8 mouse cellular contexts compared by ENCODE assay signal in genomic region chr11:105332468-105332867, GRCm38 (mm10). TPM values are rescaled to one million over a fixed set of nuclear protein-coding genes. Genes with fewer than 3 reads are reported as not detected.
A peak's percentile ranks its signal among the peaks of the same experiment; 100 is the strongest.
DNase-seq lines count a peak whose midpoint lies in the region; ATAC-seq and TF ChIP-seq lines count a peak whose summit lies in the region.

No protein-coding gene starts in this region.

- no peak for TF ChIP-seq POLR2A in bone marrow, adult 2 months (IDR thresholded peaks at IDR 0.05; ENCODE audit: borderline replicate concordance, control insufficient read depth, low read depth, low read length)
- no peak for TF ChIP-seq POLR2A in small intestine, adult 2 months (IDR thresholded peaks at IDR 0.05; ENCODE audit: low read depth, low read length)

- H3K9ac ChIP-seq in forebrain, embryonic 11.5 days (ENCODE audit: low read length) = no peak overlapping the region
- no peak overlapping the region for H3K9ac ChIP-seq in forebrain, embryonic 13.5 days

- 0 out of 2 replicates have a peak, but pooled peaks cover 2% of the 10 kb centered on the region for H3K4me1 ChIP-seq in forebrain, embryonic 11.5 days (replicated peaks; ENCODE audit: control insufficient read depth, insufficient read depth, low read length)
- peaks cover 16% of the 10 kb centered on the region for H3K4me1 ChIP-seq in forebrain, embryonic 10.5 days
- no peaks in the 10 kb centered on the region for H3K4me1 ChIP-seq in bone marrow, adult 2 months (ENCODE audit: control insufficient read depth, insufficient read depth, low read length)
- H3K4me1 ChIP-seq in forebrain, embryonic 13.5 days = peaks cover 18% of the 10 kb centered on the region
- H3K4me1 ChIP-seq in small intestine, adult 2 months (ENCODE audit: control insufficient read depth, insufficient read depth, insufficient read length, low read length) = no peaks in the 10 kb centered on the region

- 73% methylated on average over 6 of the region's 8 CpGs for WGBS in forebrain, embryonic 11.5 days
- 69% methylated on average over 8 of the region's 8 CpGs for WGBS in forebrain, embryonic 10.5 days
- 56% methylated on average over 8 of the region's 8 CpGs for WGBS in bone marrow, adult 2 months
- WGBS in forebrain, embryonic 13.5 days = 63% methylated on average over 8 of the region's 8 CpGs
- WGBS in small intestine, adult 2 months = 57% methylated on average over 8 of the region's 8 CpGs

- no peak overlapping the region for H3K4me3 ChIP-seq in forebrain, embryonic 11.5 days (ENCODE audit: low read depth, low read length)
- H3K4me3 ChIP-seq in forebrain, embryonic 10.5 days = no peak overlapping the region
- H3K4me3 ChIP-seq in bone marrow, adult 2 months (replicated peaks; ENCODE audit: control insufficient read depth, low read depth, low read length) = no peak overlapping the region
- no peak overlapping the region for H3K4me3 ChIP-seq in forebrain, embryonic 13.5 days
- no peak overlapping the region for H3K4me3 ChIP-seq in small intestine, adult 2 months (ENCODE audit: low read depth, low read length)

- peak; percentile 61 for TF ChIP-seq CTCF in bone marrow, adult 2 months (IDR thresholded peaks at IDR 0.05; ENCODE audit: control insufficient read depth, insufficient read depth, low read length)
- TF ChIP-seq CTCF in small intestine, adult 2 months (IDR thresholded peaks at IDR 0.05; ENCODE audit: extremely low read depth, insufficient read length, insufficient replicate concordance, low read depth, low read length) = peak; percentile 23; the same call in 1 of the 2 replicates

- no peaks in the 10 kb centered on the region for H3K9me3 ChIP-seq in forebrain, embryonic 11.5 days (ENCODE audit: control insufficient read depth, low read length)
- no peaks in the 10 kb centered on the region for H3K9me3 ChIP-seq in forebrain, embryonic 10.5 days
- no peaks in the 10 kb centered on the region for H3K9me3 ChIP-seq in forebrain, embryonic 13.5 days (replicated peaks)

- no peaks in the 10 kb centered on the region for H3K27me3 ChIP-seq in forebrain, embryonic 11.5 days (ENCODE audit: control insufficient read depth, insufficient read depth, low read length)
- no peaks in the 10 kb centered on the region for H3K27me3 ChIP-seq in forebrain, embryonic 10.5 days (ENCODE audit: poor library complexity, severe bottlenecking)
- no peaks in the 10 kb centered on the region for H3K27me3 ChIP-seq in forebrain, embryonic 13.5 days
- no peaks in the 10 kb centered on the region for H3K27me3 ChIP-seq in small intestine, adult 2 months (ENCODE audit: control insufficient read depth, insufficient read depth, low read length)

- no peak overlapping the region for H3K4me2 ChIP-seq in forebrain, embryonic 11.5 days (ENCODE audit: low read depth, low read length, severe bottlenecking)
- H3K4me2 ChIP-seq in forebrain, embryonic 13.5 days = no peak overlapping the region

- peak; percentile 74 for DNase-seq in forebrain, embryonic 11.5 days (ENCODE audit: low spot score)
- no peak for DNase-seq in forebrain, embryonic 10.5 days (ENCODE audit: extremely low spot score, low spot score)
- DNase-seq in 3134 (ENCODE audit: extremely low read depth, insufficient read length, low spot score) = peak; percentile 42
- DNase-seq in kidney, postnatal 36 days = peak; percentile 57 to 79
- peak; percentile 73 to 79 for DNase-seq in lung, postnatal 4 days

- H3K36me3 ChIP-seq in forebrain, embryonic 11.5 days (ENCODE audit: control insufficient read depth, insufficient read depth, low read length) = no peaks in the 10 kb centered on the region
- H3K36me3 ChIP-seq in forebrain, embryonic 10.5 days (replicated peaks) = peaks cover 61% of the 10 kb centered on the region
- H3K36me3 ChIP-seq in forebrain, embryonic 13.5 days (ENCODE audit: poor library complexity, severe bottlenecking) = peaks cover 7% of the 10 kb centered on the region; the same call in 1 of the 2 replicates
- no peaks in the 10 kb centered on the region for H3K36me3 ChIP-seq in small intestine, adult 2 months (ENCODE audit: control insufficient read depth, insufficient read depth, low read length)

- no peak overlapping the region for H3K27ac ChIP-seq in forebrain, embryonic 11.5 days (ENCODE audit: low read depth, low read length)
- no peak overlapping the region for H3K27ac ChIP-seq in forebrain, embryonic 10.5 days
- no peak overlapping the region for H3K27ac ChIP-seq in bone marrow, adult 2 months (ENCODE audit: control insufficient read depth, insufficient read depth, low read depth, low read length, poor library complexity)
- H3K27ac ChIP-seq in forebrain, embryonic 13.5 days = no peak overlapping the region
- no peak overlapping the region for H3K27ac ChIP-seq in small intestine, adult 2 months (ENCODE audit: insufficient read depth, low read depth, low read length)

- ATAC-seq in forebrain, embryonic 11.5 days (replicated peaks; ENCODE audit: low FRiP score) = no peak
- ATAC-seq in forebrain, embryonic 13.5 days = peak; percentile 25; the same call in 1 of the 2 replicates

RNA-seq across cellular contexts. Expression of gene Mrc2, which starts 40.0 kb away (rescaled TPM):
- 11.4 and 11.9 TPM in 2 replicates for polyA plus RNA-seq in forebrain, embryonic 11.5 days (2014; fragmentation: Nextera tagmentation; extraction: Ambion mirVana)
- polyA plus RNA-seq in forebrain, embryonic 10.5 days (2016; fragmentation: Nextera tagmentation; extraction: Ambion mirVana) = 19.1 and 20.4 TPM in 2 replicates
- polyA plus RNA-seq in bone marrow, adult 2 months (2011; ENCODE audit: insufficient read depth, insufficient read length, low replicate concordance, missing spikeins) = 3.0 and 3.1 TPM in 2 replicates
- polyA plus RNA-seq in forebrain, embryonic 13.5 days (2015; fragmentation: Nextera tagmentation; extraction: Ambion mirVana) = 4.5 and 6.3 TPM in 2 replicates
- polyA plus RNA-seq in small intestine, adult 2 months (2012; rRNA removed) = 3.9 and 6.3 TPM in 2 replicates
